ENCODE assay signal across 13 mouse cellular contexts in the genomic region with DNA sequence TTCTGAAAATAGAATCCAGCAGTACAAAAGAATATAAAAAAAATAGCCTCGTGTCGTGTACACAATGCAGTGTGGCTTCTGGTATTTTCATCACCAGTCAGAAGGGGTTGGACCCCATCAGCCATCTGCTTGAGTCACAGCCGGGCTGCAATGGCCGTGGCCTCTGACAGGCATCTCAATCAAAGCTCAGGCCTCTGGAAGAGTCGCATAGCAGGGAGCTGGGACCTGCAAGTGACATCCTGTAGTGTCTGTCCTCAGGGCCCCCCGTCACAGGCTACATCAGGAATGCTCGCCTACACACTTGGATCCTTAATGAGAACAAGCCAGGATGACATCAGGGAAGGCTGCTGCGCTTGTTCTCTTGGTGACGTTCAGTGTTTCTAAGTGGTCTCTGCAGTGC.
DNase-seq lines count a peak whose midpoint lies in the region; ATAC-seq lines count a peak whose summit lies in the region.
"Had no signal": no experiment of that assay in that cellular context is flagged by ENCODE, and none has a peak within 500 bp of the region (broad histone marks: within the 10 kb centered on the region; RNA-seq: fewer than 3 reads in every experiment).

No protein-coding gene starts in this region.

- 0 out of 2 replicates have a peak, but pooled peaks cover 4% of the 10 kb centered on the region for H3K4me1 ChIP-seq in midbrain, embryonic 14.5 days (ENCODE audit: control insufficient read depth, insufficient read depth, low read length)
- no peaks in the 10 kb centered on the region for H3K4me1 ChIP-seq in midbrain, embryonic 10.5 days
- H3K4me1 ChIP-seq: intestine, embryonic 15.5 days; liver, embryonic 15.5 days had no signal

- DNase-seq in frontal cortex, postnatal 25 days (ENCODE audit: low spot score in 2 of 2), result no peak
- peak; percentile 13 for DNase-seq in midbrain, embryonic 14.5 days
- no peak for DNase-seq in midbrain, embryonic 10.5 days (ENCODE audit: low spot score)
- peak; percentile 14 to 31 for DNase-seq in layer of hippocampus, postnatal 10 days (ENCODE audit: low spot score in 2 of 2)
- DNase-seq in right cerebral cortex, postnatal 36 days (ENCODE audit: low spot score in 2 of 2), result peak; percentile 12 to 21
- DNase-seq in thymus, postnatal 14 days, result no peak
- DNase-seq in gastrocnemius, postnatal 25 days, result no peak
- DNase-seq: adrenal gland, postnatal 10 days; cerebellum, adult 18-20 months had no signal

- ATAC-seq in frontal cortex, adult (ENCODE audit: low TSS enrichment), result peak; percentile 80
- no peak for ATAC-seq in midbrain, embryonic 14.5 days (ENCODE audit: low FRiP score, low TSS enrichment)
- ATAC-seq: intestine, embryonic 15.5 days; Patski had no signal

- H3K27ac ChIP-seq in midbrain, embryonic 14.5 days (replicated peaks; ENCODE audit: low read depth, low read length), result no peak overlapping the region
- no peak overlapping the region for H3K27ac ChIP-seq in midbrain, embryonic 10.5 days (replicated peaks)
- H3K27ac ChIP-seq: intestine, embryonic 15.5 days; liver, embryonic 15.5 days had no signal

- H3K4me2 ChIP-seq in midbrain, embryonic 14.5 days (ENCODE audit: low read length), result no peak overlapping the region
- H3K4me2 ChIP-seq: intestine, embryonic 15.5 days; liver, embryonic 15.5 days had no signal

- WGBS in midbrain, embryonic 14.5 days, result 52% methylated on average over 9 of the region's 9 CpGs
- WGBS in midbrain, embryonic 10.5 days, result 84% methylated on average over 9 of the region's 9 CpGs

- H3K4me3 ChIP-seq in midbrain, embryonic 14.5 days (replicated peaks; ENCODE audit: low read depth, low read length), result no peak overlapping the region
- H3K4me3 ChIP-seq in midbrain, embryonic 10.5 days, result no peak overlapping the region
- H3K4me3 ChIP-seq: intestine, embryonic 15.5 days; liver, embryonic 15.5 days had no signal

- no peak overlapping the region for H3K9ac ChIP-seq in midbrain, embryonic 14.5 days (replicated peaks; ENCODE audit: low read length)
- H3K9ac ChIP-seq: intestine, embryonic 15.5 days; liver, embryonic 15.5 days had no signal

- H3K9me3 ChIP-seq in midbrain, embryonic 14.5 days (ENCODE audit: control insufficient read depth, low read length), result no peaks in the 10 kb centered on the region
- no peaks in the 10 kb centered on the region for H3K9me3 ChIP-seq in midbrain, embryonic 10.5 days (replicated peaks)
- H3K9me3 ChIP-seq: intestine, embryonic 15.5 days; liver, embryonic 15.5 days had no signal

- H3K36me3 ChIP-seq in midbrain, embryonic 14.5 days (ENCODE audit: control insufficient read depth, insufficient read depth, low read length), result no peaks in the 10 kb centered on the region
- H3K36me3 ChIP-seq in midbrain, embryonic 10.5 days, result no peaks in the 10 kb centered on the region
- H3K36me3 ChIP-seq: intestine, embryonic 15.5 days; liver, embryonic 15.5 days had no signal

- H3K27me3 ChIP-seq in midbrain, embryonic 14.5 days (ENCODE audit: control insufficient read depth, insufficient read depth, low read length), result no peaks in the 10 kb centered on the region
- H3K27me3 ChIP-seq in midbrain, embryonic 10.5 days (ENCODE audit: low read depth, poor library complexity, severe bottlenecking), result no peaks in the 10 kb centered on the region
- H3K27me3 ChIP-seq: intestine, embryonic 15.5 days; liver, embryonic 15.5 days; Patski had no signal

Comparison
In these comparisons a context has a peak if more than half of its experiments do, and no peak if none do; other contexts are left out.
1. DNase-seq: peak in midbrain, embryonic 14.5 days (single experiment), layer of hippocampus, postnatal 10 days (2 of 2) and right cerebral cortex, postnatal 36 days (2 of 2); none in frontal cortex, postnatal 25 days (0 of 2), midbrain, embryonic 10.5 days (single experiment), thymus, postnatal 14 days (single experiment) and gastrocnemius, postnatal 25 days (single experiment).